Mouse (Mus musculus): ENCODE measurements around the gene Rela.

Gene Rela

GRCm38 (mm10) chr19:5637069-5638047, at the start of gene Rela:
Gene Rela, plus strand, starts transcription at chr19:5637483.
- in situ Hi-C loops (cut with MboI, MseI) = no loop called here

- in situ Hi-C loops (cut with MboI, MseI) = no loop called here
Observed at GRCm38 (mm10) chr19:5589159-5589558, 48.1 kb upstream of the Rela start.

GRCm38 (mm10) chr19:5591888-5592287, 45.4 kb upstream of the Rela start:
- in situ Hi-C loops (cut with MboI, MseI) = no loop called here

GRCm38 (mm10) chr19:5599224-5599623, 38.1 kb upstream of the Rela start:
- in situ Hi-C loops (cut with MboI, MseI) = no loop called here

GRCm38 (mm10) chr19:5601752-5602541, 35.3 kb upstream of the Rela start, which contains the start of gene Rnaseh2c:
Gene Rnaseh2c, plus strand, starts transcription at chr19:5601873.
- in situ Hi-C loops (cut with MboI, MseI) = loop anchor here (10.0 kb wide), 1 partner anchor 63 kb away; the partner anchor contains the start of gene Sipa1

- in situ Hi-C loops (cut with MboI, MseI) = loop anchor here (10.0 kb wide), 1 partner anchor 61 kb away; the partner anchor contains the start of gene Sipa1
Observed at GRCm38 (mm10) chr19:5603664-5604063, 33.6 kb upstream of the Rela start.

GRCm38 (mm10) chr19:5605126-5605525, 32.2 kb upstream of the Rela start:
- in situ Hi-C loops (cut with MboI, MseI) = loop anchor here (10.0 kb wide), 1 partner anchor 60 kb away; the partner anchor contains the start of gene Sipa1

GRCm38 (mm10) chr19:5606196-5606595, 31.1 kb upstream of the Rela start:
- in situ Hi-C loops (cut with MboI, MseI) = loop anchor here (10.0 kb wide), 1 partner anchor 59 kb away; the partner anchor contains the start of gene Sipa1

GRCm38 (mm10) chr19:5607705-5608410, 29.4 kb upstream of the Rela start:
- in situ Hi-C loops (cut with MboI, MseI) = loop anchor here (10.0 kb wide), 1 partner anchor 57 kb away; the partner anchor contains the start of gene Sipa1

- in situ Hi-C loops (cut with MboI, MseI) = loop anchor here (10.0 kb wide), 1 partner anchor 56 kb away; the partner anchor contains the start of gene Sipa1
Observed at GRCm38 (mm10) chr19:5608707-5609106, 28.6 kb upstream of the Rela start.

GRCm38 (mm10) chr19:5609171-5609546, 28.1 kb upstream of the Rela start:
- in situ Hi-C loops (cut with MboI, MseI) = loop anchor here (10.0 kb wide), 1 partner anchor 56 kb away; the partner anchor contains the start of gene Sipa1

- in situ Hi-C loops (cut with MboI, MseI) = loop anchor here (10.0 kb wide), 1 partner anchor 55 kb away; the partner anchor contains the start of gene Sipa1
Observed at GRCm38 (mm10) chr19:5609547-5610404, 27.5 kb upstream of the Rela start, which contains the start of gene Kat5. Gene Kat5, minus strand, starts transcription at chr19:5610237.

GRCm38 (mm10) chr19:5611973-5612372, 25.3 kb upstream of the Rela start:
- in situ Hi-C loops (cut with MboI, MseI) = no loop called here

- in situ Hi-C loops (cut with MboI, MseI) = no loop called here
Observed at GRCm38 (mm10) chr19:5612762-5613411, 24.4 kb upstream of the Rela start.

GRCm38 (mm10) chr19:5614953-5615352, 22.3 kb upstream of the Rela start:
- in situ Hi-C loops (cut with MboI, MseI) = no loop called here

- in situ Hi-C loops (cut with MboI, MseI) = no loop called here
Observed at GRCm38 (mm10) chr19:5620007-5620406, 17.3 kb upstream of the Rela start.

- in situ Hi-C loops (cut with MboI, MseI) = no loop called here
Observed at GRCm38 (mm10) chr19:5621884-5622283, 15.4 kb upstream of the Rela start.

- in situ Hi-C loops (cut with MboI, MseI) = no loop called here
Observed at GRCm38 (mm10) chr19:5625311-5625710, 12.0 kb upstream of the Rela start.

- in situ Hi-C loops (cut with MboI, MseI) = no loop called here
Observed at GRCm38 (mm10) chr19:5629907-5630306, 7.4 kb upstream of the Rela start.
